Mouse (Mus musculus): ENCODE measurements around the gene Pde4a.

The Pde4a gene

DNA sequence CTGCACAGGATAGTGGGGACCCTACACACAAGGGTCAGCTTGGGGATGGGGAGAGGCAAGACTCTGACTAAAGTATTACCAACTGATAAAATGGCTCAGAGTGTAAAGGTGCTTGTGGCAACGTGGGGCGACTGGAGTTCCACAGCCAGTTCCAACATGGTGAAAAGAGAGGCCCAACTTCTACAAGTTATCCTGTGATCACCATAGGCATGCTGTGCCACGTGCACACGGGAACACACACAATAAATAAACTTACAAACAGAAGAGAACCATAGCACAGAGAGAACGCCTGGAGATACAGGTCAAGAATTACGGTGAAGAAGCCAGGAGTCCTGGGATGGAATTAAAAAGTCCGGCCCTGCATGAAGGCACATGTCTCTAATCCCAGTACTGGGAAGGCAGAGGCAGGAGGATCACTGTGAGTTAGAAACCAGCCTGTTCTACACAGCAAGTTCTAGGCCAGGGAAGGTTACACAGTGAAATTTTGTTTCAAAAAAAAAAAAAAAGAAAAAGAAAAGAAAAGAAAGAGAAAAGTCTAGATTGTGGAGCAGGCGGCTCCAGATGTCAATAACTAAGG is 16.3 kb upstream of the Pde4a start:
- no peak for DNase-seq (ENCODE audit: low spot score)

DNA sequence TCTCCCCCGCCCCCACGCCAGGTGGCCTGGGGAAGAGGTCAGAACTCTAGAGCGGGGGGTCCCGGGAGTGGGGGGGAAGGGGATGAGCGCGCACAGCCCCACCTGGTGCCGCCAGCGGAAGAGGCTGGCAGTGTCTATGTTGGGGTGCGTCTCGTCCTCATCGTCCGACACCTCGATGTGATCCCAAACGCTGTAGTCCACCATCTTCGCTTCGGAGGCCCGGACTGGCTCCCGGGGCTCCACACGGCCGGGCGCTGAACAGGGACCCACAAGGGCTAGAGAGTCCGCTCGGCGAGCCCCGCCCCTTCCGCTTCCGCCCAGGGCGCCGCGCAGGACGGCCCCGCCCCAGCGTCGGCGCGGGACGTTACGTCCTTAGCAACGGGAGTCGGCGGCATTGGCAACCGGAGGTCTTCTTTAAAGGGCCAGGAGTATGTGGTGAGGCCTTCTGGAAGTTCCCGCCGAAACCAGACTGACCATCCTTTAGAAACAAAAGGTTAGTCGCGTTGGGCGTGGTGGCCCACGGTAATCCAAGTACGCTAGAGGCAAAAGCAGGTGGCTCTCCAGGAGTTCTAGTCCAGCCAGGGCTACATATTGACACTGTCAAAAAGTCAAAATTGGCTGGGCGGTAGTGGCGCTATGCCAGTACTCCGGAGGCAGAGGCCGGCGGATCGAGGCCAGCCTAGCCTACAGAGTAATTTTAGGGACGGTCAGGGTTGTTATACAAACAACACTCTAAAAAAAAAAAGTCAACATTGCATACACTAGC is 15.7 kb upstream of the Pde4a start, which contains the start of gene Cdc37:
TSS of gene Cdc37 (minus strand) at position 329 of the 766 bp plus-strand sequence.
- peak; percentile 93 for DNase-seq (ENCODE audit: low spot score)

DNA sequence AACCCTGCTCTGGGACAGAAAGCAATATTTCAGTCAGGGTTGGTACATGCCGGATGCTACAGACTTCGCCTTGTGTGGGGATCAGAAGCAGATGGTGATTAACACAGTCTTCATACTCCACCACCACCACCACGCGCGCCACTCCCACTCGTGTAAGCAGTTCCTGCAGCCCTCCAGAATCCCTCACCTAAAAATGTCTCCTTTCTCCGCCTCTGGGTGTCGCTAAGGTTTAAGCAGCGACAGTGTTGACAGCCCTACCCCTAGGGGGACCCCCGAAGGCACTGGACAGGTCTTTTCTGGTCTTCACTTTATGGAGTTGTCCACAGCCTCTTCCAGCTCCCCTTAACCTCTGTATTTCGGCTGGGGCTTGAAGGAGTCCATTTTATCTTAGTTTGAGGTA is 12.8 kb upstream of the Pde4a start:
- peak; percentile 70 for DNase-seq (ENCODE audit: low spot score)

DNA sequence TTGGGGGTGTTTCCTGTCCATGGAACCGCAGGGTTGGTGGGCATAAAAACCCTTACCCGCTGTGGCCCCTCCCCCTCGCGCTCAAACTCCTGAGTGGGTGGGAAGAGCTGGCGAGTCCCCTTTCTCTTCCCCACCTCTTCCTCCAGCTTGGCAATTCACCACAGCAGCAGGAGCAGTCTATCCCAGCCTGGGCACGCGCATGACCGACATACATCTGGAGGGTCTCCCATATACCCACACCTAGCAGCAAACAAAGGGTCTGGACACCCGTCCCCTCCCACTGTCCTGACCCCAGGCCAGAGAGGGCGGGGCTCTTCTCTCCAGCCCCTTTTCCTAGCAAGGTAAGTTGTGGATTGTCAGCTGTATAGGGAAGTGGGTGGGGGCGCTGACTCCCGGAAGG is 12.2 kb upstream of the Pde4a start:
- DNase-seq (ENCODE audit: low spot score), result no peak

DNA sequence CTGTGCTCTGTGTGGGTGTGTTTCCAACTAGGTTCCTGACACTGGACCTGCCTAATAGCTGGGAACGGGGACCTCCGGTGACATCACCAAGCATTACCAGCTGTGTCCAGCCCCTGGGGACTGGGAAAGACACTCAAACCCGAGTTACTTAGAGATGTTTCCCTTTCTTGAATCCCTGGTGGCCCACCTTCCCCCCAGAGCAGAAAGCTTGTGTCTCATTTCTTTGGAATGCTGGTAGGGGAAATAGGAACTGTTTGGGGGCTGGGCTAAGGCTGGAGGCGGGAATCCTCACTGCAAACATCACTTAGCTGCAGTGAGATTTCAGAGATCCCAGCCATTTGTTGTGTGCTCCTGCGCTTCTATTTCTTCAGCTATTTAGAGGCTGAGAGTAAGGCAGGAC is 11.7 kb upstream of the Pde4a start:
- DNase-seq (ENCODE audit: low spot score), result peak; percentile 49

DNA sequence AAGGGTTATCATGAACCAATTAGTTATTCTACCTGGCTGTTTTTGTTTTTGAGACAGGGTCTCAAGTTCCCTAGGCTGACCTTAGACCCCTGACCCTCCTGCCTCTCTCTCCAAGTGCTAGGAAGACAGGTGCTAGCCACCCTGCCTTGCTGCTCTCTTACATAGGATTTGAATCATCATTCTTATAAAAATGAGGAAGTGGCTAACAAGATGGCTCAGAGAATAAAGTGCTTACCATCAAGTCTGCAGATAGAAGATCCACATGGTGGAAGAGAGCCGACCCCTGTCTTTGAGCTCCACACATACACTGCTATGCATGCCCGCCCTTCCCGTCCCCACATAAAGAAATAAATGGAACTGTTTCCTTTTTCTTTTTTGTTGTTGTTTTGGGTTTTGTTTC is 10.7 kb upstream of the Pde4a start:
- no peak for DNase-seq (ENCODE audit: low spot score)

DNA sequence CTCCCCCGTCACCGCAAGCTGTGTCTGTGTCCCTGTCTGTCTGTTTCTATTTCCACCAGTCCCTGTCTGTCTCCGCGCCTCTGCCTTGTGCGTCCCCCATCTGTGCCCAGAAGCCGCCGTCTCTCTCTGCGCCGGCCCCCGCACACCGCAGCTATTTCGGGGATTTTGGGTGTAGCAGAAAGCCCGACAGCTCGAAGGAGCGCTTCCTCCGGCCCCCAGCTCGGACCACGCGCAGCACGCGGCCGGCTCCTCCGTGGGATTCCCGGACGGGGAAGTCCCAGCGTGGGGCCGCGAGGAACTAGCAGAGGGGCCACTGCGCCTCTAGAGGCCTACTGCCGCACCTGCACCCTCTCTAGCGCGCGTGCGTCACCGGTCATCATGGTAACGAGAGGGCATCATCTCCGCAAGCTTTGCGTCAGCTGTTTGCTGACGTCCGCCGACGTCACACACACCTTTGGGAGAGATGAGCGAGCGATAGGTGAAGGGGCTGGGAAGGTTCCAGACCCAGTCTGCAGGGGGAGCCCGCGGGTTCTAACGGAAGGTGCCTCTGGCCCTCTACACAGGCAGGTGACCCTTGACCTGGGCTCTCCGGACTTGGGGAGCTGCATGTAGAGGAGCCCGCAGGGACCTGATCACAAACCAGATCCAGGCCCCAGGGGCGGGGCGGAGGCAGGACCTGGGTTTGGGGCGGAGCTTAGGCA is 4.2 kb upstream of the Pde4a start:
- peak; percentile 90 for DNase-seq (ENCODE audit: low spot score)

DNA sequence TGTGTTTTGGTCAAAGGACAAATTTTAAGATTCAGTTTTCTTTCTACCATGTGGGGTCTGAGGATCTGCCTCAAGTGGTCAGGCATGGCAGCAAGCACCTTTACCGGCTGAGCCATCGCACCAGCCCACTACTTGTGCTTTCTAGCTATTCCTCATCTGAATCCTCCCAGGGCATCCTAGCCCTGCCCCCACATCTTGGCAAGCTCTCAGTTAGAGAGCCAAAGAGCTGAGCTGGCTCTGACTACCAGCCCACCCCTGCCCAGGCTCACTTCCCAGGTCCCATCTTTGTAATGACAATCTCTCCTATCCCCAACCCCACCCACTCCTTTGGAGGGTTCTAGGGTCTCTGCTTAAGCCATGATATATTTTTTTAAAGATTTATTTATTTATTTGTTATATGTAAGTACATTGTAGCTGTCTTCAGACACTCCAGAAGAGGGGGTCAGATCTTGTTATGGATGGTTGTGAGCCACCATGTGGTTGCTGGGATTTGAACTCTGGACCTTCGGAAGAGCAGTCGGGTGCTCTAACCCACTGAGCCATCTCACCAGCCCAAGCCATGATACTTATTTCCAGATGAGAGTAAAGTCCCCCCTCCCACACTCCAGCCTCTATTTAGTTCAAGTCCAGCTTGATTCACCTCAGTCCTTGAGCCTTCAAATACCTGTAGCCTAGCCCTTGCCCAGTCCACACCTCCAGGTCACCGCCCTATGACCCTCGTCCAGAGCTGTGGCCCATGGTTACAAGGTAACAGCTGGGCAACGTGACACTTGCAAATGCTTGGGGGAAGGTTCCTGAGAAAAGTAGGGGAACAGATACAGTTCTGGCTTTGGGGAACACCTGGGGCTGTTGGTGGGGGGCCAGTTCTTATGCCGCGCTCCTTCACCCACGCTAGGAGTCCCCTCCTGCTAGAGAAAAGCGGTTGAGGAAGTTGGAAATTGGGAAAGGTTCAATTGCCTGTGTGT is 2.1 kb upstream of the Pde4a start:
- peak; percentile 66 for DNase-seq (ENCODE audit: low spot score)

DNA sequence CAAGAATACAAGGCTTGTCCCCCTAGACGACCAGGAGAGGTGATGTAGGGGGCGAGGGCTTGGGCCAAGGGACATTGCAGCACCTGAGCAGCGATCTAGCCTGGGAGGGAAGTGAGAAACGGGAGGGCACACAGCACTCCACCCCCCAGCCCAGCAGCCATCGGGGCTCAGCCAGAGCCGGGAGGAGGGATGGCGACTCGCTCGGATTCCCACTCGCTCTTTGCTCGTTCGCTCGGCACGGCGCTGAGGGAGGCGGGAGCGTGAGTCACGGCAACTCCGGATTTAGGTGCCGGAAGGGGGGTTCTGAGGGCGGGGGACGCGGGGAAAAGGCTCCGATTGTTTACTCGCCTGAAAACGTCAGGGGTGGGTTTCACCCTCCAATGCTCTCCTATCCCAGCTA is 1.4 kb upstream of the Pde4a start:
- DNase-seq (ENCODE audit: low spot score), result peak; percentile 59

DNA sequence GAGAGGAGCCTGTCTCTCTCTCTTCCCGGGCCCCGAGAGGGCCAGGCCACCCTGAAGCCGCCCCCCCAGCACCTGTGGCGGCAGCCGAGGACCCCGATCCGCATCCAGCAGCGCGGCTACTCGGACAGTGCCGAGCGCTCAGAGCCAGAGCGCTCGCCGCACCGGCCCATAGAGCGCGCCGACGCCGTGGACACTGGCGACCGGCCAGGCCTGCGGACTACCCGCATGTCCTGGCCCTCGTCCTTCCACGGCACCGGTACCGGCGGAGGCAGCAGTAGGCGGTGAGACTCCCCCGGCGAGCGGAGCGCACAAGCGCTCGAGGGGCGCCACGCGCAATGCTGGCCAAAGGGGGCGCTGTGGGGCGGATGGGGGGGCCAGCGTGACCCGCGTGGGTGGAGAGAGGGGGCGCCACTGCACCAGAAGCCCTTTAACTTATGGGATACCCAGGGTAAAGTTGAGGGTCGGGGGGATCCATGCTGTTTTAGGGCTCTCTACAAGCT is 488 bp downstream of the Pde4a start:
- peak; percentile 60 for DNase-seq (ENCODE audit: low spot score)

DNA sequence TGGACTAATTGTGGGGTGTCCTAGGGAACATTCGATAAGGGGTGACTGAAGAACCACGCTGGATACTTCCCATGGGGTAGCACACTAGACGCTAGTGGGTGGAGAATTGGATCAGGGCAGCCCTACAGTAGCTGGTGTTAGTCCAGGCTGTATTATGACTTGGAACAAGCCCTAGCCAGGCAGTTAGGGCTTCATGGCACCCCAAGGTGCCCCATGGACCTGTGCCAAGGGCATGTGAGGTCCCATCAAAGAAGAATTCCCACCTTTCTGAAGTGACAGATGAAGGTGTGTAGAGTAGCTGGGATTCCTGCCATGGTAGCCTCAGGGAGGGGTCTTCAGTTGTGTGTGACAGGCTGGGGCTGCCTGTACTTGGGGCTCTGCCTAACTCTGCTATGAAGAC is 1.0 kb downstream of the Pde4a start:
- DNase-seq (ENCODE audit: low spot score), result no peak

DNA sequence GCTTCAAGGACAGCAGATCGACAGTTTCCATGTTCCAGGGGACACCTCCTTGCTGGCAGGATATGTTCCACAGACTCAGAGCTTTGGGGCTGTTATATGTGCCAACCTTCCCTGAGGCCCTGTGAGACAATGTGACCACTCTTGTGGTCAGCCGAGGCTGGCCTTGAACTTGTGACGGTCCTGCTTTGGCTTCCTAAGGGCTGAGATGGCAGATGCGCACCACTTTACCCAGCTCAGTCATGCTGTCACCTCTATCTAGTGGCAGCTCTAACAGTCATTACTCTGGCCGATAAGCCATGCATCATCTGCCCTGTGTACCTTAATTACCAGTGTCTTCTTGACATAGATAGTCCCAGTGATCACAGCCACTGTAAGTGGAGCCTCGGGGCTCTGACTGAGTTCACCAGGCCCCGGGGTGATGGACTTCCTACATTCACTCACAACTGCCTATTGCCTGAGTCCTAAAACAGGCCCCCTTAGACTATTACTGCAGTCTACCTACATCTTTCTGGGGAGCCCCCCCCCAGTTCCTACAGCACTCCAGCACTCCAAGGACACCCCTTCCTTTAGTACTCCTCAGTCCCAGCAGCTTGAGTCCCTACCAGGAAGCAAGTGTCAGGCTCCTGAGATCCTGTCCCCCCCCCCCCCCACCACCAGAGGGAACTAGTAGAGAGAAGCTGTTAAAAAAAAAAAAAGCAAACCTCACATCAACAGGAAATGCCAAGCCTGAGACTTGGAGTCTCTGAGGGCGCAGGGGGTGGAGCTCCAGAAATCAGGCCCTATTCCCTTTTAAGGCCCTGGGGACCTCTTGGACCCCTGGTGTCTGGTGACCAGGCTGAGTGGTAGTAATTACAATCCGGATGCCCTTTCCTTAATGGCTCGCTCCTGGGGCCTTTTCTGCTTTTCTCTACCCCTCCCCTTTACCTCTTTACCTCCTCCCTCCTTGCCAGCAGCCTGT is 1.9 kb downstream of the Pde4a start:
- peak; percentile 64 for DNase-seq (ENCODE audit: low spot score)

DNA sequence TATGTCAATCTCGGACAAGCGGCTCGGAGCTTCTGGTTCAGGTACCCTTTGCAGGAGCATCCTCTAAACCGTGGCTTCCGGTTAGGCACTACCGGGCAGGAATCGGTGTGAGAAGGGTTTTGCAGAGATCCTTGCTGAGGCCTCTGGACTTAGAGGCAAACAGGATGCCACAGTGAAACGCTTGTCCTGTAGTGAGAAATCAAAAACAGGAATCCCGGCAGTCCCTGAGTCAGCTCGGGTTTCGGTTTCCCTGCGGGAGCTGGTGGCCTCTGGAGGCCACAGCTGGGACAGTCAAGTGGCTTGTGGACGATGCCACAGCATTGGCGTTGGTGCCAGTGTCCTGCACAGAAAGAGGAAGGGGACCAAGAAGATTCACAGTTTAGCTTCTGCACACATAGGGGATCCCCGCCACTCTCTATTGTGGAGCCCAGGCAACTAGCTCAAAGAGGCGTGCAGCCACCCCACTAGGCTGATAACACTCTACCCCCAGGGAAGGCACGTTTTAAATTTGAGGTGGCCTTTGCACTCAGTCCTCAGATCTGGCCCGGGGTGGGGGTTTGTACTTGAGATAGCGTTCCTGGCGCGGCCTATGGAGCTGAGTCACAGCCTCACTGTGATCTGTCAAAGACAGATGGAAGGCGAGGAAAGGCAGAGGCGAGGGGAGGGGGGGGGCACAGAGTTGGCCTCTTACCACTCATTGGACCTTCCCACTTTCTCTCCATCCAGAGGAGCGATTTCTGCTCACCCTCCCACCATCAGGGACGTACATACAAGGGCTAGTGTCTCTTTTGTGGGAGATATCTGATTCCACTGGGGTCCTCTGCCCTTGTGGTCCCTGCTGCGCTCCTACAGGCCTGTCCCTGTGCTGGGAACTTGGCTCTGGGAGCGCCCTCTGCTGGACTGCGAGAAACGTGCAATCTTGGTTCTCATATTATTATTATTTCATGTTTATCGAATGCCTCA is 2.9 kb downstream of the Pde4a start:
- DNase-seq (ENCODE audit: low spot score), result peak; percentile 79

DNA sequence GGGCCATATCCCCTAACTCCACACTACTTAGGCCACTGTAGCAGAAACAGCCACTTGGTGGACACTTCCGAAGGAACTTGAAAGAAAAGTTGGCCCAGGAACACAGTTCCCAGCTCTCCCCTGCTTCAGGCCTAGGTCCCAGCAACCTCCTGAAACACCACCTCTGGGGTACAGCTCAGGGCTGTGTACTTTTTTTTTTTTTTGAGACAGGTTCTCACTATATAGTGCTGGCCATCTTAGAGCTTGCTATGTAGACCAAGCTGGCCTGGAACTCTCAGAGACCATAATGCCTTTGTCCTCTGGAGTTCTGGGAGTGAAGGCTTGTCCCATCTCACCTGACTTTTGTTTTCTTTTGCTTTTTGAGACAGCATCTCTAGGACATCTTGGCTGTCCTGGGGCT is 3.6 kb downstream of the Pde4a start:
- DNase-seq (ENCODE audit: low spot score), result no peak

DNA sequence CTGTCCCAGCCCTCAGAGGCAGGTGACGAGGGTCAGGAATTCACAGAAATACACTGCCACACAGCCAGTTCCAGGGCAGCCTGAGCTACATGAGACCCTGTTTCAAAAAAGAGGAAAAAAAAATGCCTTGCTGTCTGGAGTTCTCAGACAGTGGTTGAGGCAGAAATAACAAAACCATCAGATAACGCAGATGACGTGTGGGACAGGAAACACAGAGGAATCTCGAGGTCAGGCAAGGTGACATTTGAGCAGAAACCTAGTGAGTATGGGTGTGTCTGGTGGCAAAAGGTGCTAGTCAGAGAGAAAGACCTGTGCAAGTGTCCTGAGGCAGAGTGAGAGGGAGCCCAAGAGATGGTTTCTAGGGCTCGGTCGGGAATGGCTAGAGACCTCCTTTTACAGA is 6.8 kb downstream of the Pde4a start:
- DNase-seq (ENCODE audit: low spot score), result no peak

DNA sequence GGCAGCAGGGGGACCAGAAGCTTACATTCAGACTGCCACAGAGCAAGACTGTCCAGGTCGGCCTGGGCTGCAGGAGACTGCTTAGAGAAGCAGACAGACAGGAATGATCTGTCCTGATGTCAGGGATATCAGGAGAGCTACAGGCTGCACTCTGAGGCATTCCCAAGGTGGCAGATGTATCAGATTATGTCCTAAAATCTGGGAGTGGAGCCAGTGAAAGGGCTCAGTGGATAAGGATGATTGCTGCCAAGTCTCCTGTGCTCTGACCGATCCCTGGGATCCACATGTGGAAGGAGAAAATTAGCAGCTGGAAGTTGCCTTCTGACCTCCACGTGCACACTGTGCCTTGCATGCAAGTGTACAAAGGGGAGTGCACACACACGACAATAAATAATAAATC is 14.9 kb downstream of the Pde4a start:
- DNase-seq (ENCODE audit: low spot score), result peak; percentile 63

DNA sequence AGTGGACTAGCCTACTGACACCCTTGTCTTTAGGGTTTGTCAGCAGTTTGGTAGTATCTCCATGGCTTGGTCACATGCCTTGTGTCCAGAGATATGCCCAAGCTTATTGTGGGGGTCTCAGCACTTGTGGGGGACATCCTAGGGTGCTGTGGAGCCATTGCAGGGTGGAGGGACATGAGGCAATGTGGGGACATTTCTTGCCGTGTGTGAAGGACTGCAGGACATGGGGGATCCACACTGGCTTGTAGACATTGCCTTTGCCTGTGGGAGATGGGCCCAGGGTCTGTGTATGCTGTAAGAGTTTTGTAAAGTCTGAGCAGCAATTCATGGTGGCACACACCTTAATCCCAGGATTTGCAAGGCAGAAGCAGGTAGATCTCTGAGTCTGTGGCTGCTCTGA is 15.3 kb downstream of the Pde4a start:
- no peak for DNase-seq (ENCODE audit: low spot score)

DNA sequence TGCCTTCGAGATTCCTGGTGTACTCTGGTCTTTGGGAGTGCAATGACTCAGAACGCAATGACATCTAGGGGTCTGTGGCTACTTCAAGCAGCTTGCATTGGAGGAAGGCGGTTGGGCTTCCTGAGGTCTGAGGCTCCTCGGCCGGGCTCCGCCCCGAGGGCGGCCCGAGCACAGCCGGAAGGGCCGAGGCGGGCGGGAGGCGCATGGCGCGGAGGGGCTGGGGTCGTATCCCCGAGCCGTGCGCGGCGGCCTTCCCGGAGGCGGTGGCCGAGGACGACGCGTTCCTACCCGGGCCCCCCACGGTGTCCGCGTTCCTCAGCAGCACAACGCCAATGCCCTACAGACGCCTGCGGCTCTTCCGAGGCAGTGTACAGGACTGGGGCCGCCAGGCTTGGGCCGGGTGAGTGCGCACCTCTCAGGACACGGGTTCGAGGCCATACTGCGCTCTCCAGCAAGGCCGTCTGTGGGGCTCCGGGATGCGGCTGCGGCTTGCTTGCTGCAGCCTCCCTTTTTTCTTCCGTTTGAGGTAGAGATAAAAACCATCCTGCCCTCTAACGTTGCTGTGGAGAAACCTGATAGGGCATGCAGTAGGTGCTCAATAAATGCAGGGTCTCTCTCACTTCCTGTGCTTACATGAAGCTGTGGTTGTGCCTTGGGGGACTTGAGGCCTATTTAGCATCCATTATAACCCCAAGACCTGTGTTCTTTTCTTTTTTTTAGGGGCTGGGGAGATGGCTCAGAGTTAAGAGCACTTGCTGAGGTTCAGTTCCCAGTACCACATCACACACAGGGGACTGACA is 16.1 kb downstream of the Pde4a start:
- DNase-seq (ENCODE audit: low spot score), result no peak

DNA sequence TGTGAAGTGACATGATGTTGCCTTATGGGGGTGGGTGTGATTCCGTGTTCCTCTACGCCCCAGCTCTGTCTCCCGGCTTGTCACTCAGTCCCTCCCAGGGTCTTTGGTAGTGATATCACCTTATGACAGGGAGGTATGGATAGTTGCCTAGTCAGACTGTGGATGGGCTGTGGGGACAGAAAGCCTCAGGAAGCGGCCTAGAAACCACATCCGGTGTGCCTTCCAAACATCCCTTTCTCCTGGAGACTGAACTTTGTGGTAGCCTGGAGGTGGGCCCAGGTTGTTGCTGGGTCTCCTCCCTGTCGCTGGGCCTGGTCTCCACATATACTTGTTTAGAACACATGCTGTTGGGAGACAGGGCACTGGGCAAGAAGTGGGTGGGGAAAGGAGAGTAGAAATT is 17.9 kb downstream of the Pde4a start:
- no peak for DNase-seq (ENCODE audit: low spot score)

All from MN1 (cell line).